Mouse (Mus musculus): ENCODE measurements at regions not wholly inside any gene's neighbourhood (a gene's known extent, or its start where the extent isn't known, plus 50 kb on each side); places are given as distances from the start of the nearest gene placed in this dataset.

DNA sequence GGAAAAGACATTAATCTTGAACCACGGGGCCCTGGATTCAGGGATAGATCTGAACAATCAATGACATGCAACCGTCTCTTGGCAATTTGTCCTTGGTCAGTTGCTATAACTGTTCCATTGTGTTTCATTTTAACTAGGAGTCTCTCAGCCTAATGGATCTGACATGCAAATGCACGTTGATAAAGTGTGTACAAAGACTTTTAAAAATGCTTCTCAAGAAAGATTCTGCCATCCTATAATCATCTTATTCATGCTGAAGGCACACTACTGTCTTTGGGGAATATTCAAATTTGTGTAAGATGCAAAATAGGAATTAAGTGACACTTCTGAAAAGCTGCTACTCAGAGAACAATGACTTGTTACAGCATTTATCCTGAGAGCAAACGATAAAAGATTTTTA is 252.3 kb downstream of the Hdgfl1 start:
- Histone ChIP-seq H3K4me3 (no peak overlapping the region), H3K9ac (no peak overlapping the region), H3K4me2 (no peak overlapping the region), H3K27ac (no peak overlapping the region; the same call in 1 of the 2 replicates), H3K36me3 (replicated peaks) (no peaks in the 10 kb centered on the region), H3K4me1 (peaks cover 3% of the 10 kb centered on the region; the same call in 1 of the 2 replicates), H3K9me3 (no peaks in the 10 kb centered on the region), H3K27me3 (replicated peaks) (no peaks in the 10 kb centered on the region)
- no peak for ATAC-seq (replicated peaks)
- 37% methylated on average over 4 of the region's 4 CpGs for WGBS

DNA sequence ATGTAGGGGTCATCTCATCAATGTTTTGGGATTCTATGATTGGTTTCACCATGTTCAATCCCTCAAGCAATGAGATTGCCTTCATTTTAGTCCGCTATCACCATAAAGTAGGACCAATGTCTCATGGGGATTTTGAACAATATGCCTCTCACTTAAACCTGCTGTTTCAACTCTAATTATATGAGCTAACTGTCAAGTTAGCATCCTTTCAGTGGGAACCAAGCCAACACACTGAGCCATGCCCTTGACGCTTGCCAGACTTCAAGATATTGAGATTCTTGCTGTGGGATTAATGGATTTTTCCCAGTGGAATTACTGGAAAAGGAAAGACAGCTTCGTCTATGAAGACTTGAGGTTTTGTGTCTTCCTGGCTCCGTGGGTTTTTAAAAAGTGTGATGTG is 259.5 kb downstream of the Hdgfl1 start:
- no peak for ATAC-seq (replicated peaks)
- WGBS, result 65% methylated on average over 4 of the region's 4 CpGs

DNA sequence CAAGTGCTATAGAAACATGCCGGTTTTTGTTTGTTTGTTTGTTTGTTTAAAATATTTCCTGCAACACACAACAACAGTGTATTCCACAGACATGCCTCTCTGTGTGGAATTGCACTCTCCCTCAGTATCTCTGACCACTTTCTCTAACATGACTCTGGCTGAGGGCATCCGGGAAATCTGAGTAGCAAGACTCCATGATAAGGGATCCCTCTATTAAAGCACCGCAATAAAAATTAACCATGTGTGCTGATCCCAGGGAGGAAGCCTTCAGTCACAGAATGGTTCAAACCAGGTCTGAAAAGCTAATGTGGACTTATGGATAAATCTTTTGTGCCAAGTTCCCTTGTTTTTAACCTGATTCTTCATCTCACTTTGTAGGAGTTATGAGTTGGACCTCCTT is 260.1 kb downstream of the Hdgfl1 start:
- no peak for ATAC-seq (replicated peaks)
- no peaks in the 10 kb centered on the region for H3K4me1 ChIP-seq
- no peak overlapping the region for H3K9ac ChIP-seq
- H3K9me3 ChIP-seq, result no peaks in the 10 kb centered on the region
- 96% methylated on average over 3 of the region's 3 CpGs for WGBS
- no peak overlapping the region for H3K27ac ChIP-seq
- no peak overlapping the region for H3K4me3 ChIP-seq
- no peak overlapping the region for H3K4me2 ChIP-seq
- H3K36me3 ChIP-seq (replicated peaks), result no peaks in the 10 kb centered on the region
- no peaks in the 10 kb centered on the region for H3K27me3 ChIP-seq (replicated peaks)

More for the DNA sequence above, 259.5 kb downstream of the Hdgfl1 start:
- Histone ChIP-seq H3K4me3 (no peak overlapping the region), H3K9ac (no peak overlapping the region), H3K4me1 (no peaks in the 10 kb centered on the region), H3K27me3 (replicated peaks) (no peaks in the 10 kb centered on the region), H3K36me3 (replicated peaks) (no peaks in the 10 kb centered on the region), H3K4me2 (no peak overlapping the region), H3K9me3 (no peaks in the 10 kb centered on the region), H3K27ac (no peak overlapping the region)

DNA sequence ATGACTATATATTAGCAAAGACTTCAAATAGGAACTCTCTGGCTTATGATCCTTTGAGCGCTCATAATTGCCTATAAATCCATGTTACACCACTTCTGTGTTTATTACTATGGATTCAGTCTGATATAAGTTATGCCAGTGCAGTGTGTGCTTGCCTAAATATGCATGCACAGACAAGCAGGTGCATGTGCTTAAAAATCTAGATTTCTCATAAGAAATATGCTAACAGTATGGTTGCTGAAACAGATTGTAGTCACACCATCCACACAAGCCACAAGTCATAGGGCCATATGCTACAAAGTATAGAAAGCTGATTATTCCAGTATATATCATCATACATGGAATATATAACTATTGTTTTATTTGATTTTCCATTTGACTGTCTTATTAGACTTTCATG is 266.2 kb downstream of the Hdgfl1 start:
- WGBS, result 92% methylated on average over 1 of the region's 1 CpGs
- ATAC-seq (replicated peaks), result no peak
- no peaks in the 10 kb centered on the region for H3K9me3 ChIP-seq
- H3K27me3 ChIP-seq (replicated peaks), result no peaks in the 10 kb centered on the region
- H3K4me2 ChIP-seq, result no peak overlapping the region
- no peaks in the 10 kb centered on the region for H3K36me3 ChIP-seq (replicated peaks)
- H3K4me1 ChIP-seq, result no peaks in the 10 kb centered on the region
- no peak overlapping the region for H3K27ac ChIP-seq
- H3K9ac ChIP-seq, result no peak overlapping the region
- H3K4me3 ChIP-seq, result no peak overlapping the region

DNA sequence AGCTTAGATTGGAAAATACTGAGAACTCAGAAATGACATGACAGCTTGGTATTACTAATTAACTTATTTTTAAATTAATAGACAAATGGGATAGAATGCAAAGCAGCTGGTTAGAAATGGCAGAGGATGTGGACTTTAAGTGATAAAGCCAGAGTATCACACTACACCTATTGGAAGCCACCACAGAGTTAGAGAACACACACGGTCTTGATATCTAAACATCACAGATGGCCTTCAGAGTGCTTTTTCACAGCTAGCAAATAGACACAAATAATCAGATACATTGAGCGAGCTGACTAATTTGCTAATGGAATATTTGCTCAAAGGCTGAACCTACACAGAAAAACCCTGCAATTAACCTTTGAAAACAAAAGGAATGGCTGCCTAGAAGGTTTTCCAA is 272.9 kb downstream of the Hdgfl1 start:
- H3K27me3 ChIP-seq (replicated peaks), result no peaks in the 10 kb centered on the region
- WGBS, result 78% methylated on average over 2 of the region's 2 CpGs
- H3K27ac ChIP-seq, result no peak overlapping the region
- no peaks in the 10 kb centered on the region for H3K36me3 ChIP-seq (replicated peaks)
- H3K4me2 ChIP-seq, result no peak overlapping the region
- H3K4me3 ChIP-seq, result no peak overlapping the region
- no peak overlapping the region for H3K9ac ChIP-seq
- no peaks in the 10 kb centered on the region for H3K9me3 ChIP-seq
- ATAC-seq (replicated peaks), result no peak
- no peaks in the 10 kb centered on the region for H3K4me1 ChIP-seq

DNA sequence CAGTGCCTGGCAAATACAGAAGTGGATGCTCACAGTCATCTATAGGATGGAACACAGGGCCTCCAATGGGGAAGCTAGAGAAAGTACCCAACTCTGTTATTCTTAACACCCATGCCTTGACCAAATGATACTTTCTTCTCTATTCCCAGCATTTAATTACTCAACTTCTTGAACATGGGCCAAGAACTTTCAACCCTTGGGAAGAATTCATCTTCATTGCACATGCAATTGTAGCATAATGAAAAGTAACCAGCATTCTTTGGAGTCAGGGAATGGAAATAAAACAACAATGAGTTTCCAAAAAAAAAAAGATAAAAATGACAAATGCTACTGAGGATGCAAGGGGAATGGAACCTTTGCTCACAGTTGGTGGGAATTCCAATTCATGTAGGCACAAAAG is 274.1 kb downstream of the Hdgfl1 start:
- ATAC-seq (replicated peaks), result no peak
- no peak overlapping the region for H3K27ac ChIP-seq
- H3K4me2 ChIP-seq, result no peak overlapping the region
- H3K4me3 ChIP-seq, result no peak overlapping the region
- H3K27me3 ChIP-seq (replicated peaks), result no peaks in the 10 kb centered on the region
- H3K9me3 ChIP-seq, result no peaks in the 10 kb centered on the region
- H3K36me3 ChIP-seq (replicated peaks), result no peaks in the 10 kb centered on the region
- H3K4me1 ChIP-seq, result no peaks in the 10 kb centered on the region
- no peak overlapping the region for H3K9ac ChIP-seq

DNA sequence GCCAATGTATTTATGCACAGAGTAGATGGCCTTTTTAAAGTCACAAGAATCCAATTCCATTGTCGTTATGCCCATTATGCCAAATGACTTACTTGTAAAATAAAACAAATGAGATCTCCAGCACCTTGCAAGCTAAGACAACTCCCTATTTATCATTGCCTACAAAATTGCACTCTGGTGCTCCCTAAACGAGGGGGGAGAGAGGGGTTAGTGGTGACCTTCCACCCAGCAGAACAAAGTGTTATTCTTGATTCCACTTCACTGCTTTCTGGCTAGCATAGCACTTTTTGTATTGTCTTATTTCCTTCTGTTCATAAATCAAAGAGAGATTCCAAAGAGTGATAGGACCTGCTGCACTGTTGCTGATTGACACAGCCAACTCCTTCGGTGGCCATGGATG is 300.6 kb downstream of the Hdgfl1 start:
- Histone ChIP-seq H3K27me3 (replicated peaks) (no peaks in the 10 kb centered on the region), H3K4me3 (no peak overlapping the region), H3K27ac (no peak overlapping the region), H3K9me3 (no peaks in the 10 kb centered on the region), H3K4me2 (no peak overlapping the region), H3K36me3 (replicated peaks) (no peaks in the 10 kb centered on the region), H3K9ac (no peak overlapping the region), H3K4me1 (no peaks in the 10 kb centered on the region)
- ATAC-seq (replicated peaks), result no peak
- WGBS, result 68% methylated on average over 3 of the region's 3 CpGs

DNA sequence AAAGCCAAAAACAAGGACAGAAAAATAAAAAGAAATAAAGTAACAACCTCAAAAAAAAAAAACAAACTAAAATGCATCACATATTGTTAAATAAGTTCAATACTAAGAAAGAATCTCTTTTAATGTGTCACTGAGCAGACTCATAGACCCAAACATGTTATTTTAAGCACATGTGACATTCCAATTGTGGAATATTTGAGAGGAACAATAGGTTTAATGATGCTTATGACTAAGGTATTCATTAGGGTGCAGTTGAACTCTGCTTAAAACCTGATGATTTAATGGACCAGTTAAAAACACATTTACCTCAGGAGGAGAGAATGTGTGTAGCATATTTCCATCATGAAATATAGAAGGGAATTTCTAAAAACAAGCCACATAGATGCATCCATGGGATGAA is 302.4 kb downstream of the Hdgfl1 start:
- H3K4me1 ChIP-seq, result no peaks in the 10 kb centered on the region
- no peak overlapping the region for H3K9ac ChIP-seq
- no peak overlapping the region for H3K4me2 ChIP-seq
- no peak overlapping the region for H3K4me3 ChIP-seq
- ATAC-seq (replicated peaks), result no peak
- no peaks in the 10 kb centered on the region for H3K9me3 ChIP-seq
- H3K27ac ChIP-seq, result no peak overlapping the region
- H3K36me3 ChIP-seq (replicated peaks), result no peaks in the 10 kb centered on the region
- H3K27me3 ChIP-seq (replicated peaks), result no peaks in the 10 kb centered on the region

DNA sequence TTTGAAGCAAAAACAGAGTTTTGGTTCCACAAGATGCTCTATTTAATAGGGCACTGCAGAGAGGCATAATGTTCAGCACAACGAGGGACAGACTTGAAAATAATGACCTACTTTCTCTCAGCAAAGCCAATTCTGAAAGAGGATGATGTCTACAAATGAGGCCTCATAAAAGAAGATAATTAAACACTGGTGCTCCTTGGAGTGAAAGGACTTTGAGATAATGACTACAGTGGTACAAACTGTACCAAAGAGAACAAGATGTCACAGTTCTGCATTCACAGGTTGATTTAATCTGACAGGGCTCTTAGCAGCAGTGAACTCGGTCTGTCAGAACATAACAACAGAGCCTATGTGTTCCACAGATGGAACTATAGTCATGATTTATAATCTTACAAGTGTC is 305.4 kb downstream of the Hdgfl1 start:
- Histone ChIP-seq H3K4me2 (no peak overlapping the region), H3K9ac (no peak overlapping the region), H3K27me3 (replicated peaks) (no peaks in the 10 kb centered on the region), H3K36me3 (replicated peaks) (no peaks in the 10 kb centered on the region), H3K27ac (no peak overlapping the region), H3K4me1 (no peaks in the 10 kb centered on the region), H3K9me3 (no peaks in the 10 kb centered on the region), H3K4me3 (no peak overlapping the region)
- no peak for ATAC-seq (replicated peaks)
- WGBS, result 41% methylated on average over 2 of the region's 2 CpGs

DNA sequence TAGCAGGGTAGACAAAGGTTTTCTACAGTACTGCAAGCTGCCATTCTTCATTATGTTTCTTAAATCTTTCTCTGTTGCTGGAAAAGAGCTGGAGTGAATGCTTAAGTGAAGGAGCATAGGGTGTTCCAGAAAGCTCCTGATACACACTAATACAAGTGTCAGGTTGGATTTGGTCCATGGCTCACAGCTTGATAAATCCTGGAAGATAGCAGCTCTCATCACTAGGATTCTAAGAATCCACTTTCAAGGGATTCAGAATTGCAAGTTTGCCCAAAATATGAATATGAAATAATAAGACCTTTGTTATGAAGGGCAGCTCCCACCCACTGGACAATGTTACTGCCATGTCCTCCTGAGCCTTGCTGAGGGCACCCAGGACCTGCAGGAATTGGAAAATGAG is 305.9 kb downstream of the Hdgfl1 start:
- H3K9ac ChIP-seq, result no peak overlapping the region
- no peaks in the 10 kb centered on the region for H3K9me3 ChIP-seq
- no peak overlapping the region for H3K4me3 ChIP-seq
- H3K36me3 ChIP-seq (replicated peaks), result no peaks in the 10 kb centered on the region
- no peak overlapping the region for H3K27ac ChIP-seq
- no peaks in the 10 kb centered on the region for H3K27me3 ChIP-seq (replicated peaks)
- no peaks in the 10 kb centered on the region for H3K4me1 ChIP-seq
- no peak overlapping the region for H3K4me2 ChIP-seq
- ATAC-seq (replicated peaks), result no peak

DNA sequence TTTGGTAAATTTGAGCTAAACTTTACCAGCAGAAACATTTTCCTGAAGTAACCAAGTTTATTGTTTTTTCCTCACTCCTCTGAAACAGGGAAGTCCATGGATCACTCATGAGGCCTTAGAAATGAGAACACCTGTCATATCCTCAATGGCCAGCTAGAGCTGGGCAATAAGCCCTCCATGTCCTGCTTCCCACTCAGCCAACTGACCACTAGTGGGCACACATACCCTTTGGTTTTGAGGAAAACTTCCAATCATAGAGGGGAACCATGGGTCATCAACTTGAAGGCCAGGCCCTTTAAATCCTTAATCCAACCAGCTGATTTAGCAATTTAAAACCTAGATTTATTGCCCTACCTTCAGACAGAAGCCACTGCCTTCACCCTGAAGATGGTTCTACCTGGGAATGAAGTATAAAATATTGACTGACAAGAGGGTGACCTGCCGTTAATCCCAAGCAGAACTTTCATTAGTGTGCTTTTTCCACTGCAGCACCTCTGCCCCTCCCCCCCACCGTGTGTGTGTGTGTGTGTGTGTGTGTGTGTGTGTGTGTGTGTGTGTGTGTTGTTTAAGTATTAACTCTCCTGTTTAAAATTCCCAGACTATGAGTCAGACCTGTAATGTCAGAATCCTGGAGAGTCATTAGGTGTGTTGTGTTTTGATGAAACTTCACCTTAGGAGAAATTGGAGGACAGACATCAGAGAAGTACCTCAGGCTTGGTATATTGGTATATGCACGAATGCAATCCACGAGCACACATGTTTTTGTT is 312.3 kb downstream of the Hdgfl1 start:
- no peaks in the 10 kb centered on the region for H3K36me3 ChIP-seq (replicated peaks)
- WGBS, result 86% methylated on average over 4 of the region's 4 CpGs
- no peaks in the 10 kb centered on the region for H3K4me1 ChIP-seq
- no peak overlapping the region for H3K4me3 ChIP-seq
- H3K27ac ChIP-seq, result no peak overlapping the region
- H3K9ac ChIP-seq, result no peak overlapping the region
- H3K4me2 ChIP-seq, result no peak overlapping the region
- H3K27me3 ChIP-seq (replicated peaks), result no peaks in the 10 kb centered on the region
- no peaks in the 10 kb centered on the region for H3K9me3 ChIP-seq
- no peak for ATAC-seq (replicated peaks)

DNA sequence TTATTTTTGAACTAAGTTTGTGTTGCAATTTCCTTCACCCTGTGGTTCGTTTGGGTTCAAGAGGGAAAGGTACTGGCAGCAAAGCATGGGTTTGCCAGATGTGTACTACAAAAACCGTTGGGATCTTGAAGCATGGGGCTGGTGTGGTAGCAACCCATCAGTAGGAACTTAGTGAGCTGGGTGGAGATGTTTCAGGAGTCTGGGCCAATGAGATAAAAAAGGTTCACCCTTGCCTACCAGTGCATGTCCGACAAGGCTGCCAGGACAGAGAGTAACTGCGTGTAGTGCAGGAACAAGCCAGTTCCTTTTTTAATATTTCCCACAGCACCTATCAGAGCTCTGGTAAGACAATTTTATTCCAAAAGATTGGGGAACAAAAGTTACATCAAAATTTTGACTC is 343.3 kb downstream of the Hdgfl1 start:
- H3K27ac ChIP-seq, result no peak overlapping the region
- no peak overlapping the region for H3K4me2 ChIP-seq
- no peak overlapping the region for H3K4me3 ChIP-seq
- no peaks in the 10 kb centered on the region for H3K9me3 ChIP-seq
- no peaks in the 10 kb centered on the region for H3K27me3 ChIP-seq (replicated peaks)
- no peak for ATAC-seq (replicated peaks)
- H3K36me3 ChIP-seq (replicated peaks), result no peaks in the 10 kb centered on the region
- no peak overlapping the region for H3K9ac ChIP-seq
- WGBS, result 87% methylated on average over 4 of the region's 4 CpGs
- H3K4me1 ChIP-seq, result no peaks in the 10 kb centered on the region

DNA sequence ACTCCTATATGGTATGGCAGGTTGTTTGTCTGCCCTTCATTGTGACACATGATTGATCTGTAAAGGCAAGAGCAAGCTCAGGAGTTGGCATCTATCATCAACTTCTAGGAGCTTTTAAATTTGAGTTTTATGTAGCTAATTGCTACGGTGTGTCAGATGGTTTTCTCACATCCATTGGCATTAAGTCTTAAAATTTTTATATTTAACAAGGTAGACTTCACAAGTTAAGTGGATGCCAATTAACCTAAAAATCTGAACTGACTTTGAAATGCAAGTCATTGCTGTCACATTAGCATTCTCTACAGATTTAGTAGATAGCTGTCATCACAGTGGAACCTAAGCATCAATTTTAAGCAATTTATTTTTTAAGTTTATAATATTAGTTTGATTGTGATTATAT is 345.5 kb downstream of the Hdgfl1 start:
- Histone ChIP-seq H3K4me2 (no peak overlapping the region), H3K4me1 (no peaks in the 10 kb centered on the region), H3K27ac (no peak overlapping the region), H3K9ac (no peak overlapping the region), H3K27me3 (replicated peaks) (no peaks in the 10 kb centered on the region), H3K36me3 (replicated peaks) (no peaks in the 10 kb centered on the region), H3K9me3 (no peaks in the 10 kb centered on the region), H3K4me3 (no peak overlapping the region)
- WGBS, result 79% methylated on average over 1 of the region's 1 CpGs
- no peak for ATAC-seq (replicated peaks)
